Mouse (Mus musculus): ENCODE data around the gene Ssu2. TPM values are rescaled to one million over a fixed set of nuclear protein-coding genes. Genes with fewer than 3 reads are reported as not detected.

Ssu2 gene
- polyA plus RNA-seq, 1 experiment from 2014 or later, result 0.93 TPM

DNA sequence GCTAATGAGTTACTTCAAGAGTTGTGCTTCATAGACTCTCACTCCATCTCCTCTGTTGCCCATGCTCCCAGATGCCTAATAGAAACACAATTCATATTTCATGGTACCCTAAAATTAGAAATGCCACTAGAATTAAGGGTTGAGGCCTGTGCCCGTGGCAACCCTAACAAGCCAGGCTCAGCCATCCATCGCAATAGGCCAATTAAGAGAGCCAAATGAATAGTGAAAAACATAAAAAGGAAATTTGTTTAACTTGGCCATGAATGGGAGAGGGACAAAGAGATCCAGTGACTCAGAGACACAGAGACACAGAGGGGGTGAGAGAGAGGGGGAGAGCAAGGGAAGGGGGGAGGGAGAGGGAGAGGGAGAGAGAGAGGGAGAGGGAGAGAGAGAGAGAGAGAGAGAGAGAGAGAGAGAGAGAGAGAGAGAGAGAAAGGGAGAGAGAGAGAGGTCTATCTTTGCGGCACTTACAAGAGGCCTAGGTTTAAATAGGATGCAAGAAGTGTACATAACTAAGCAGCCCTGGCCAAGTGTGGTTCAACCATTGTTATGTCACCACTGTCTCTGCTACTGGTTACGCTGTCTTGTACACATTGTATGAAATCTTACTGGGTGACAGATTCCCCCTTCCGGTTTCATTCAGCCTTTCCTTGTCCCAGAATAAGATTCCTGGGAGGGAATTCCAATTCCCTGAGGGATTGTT lies 57.2 kb downstream of the Ssu2 start:
- H3K9me3 ChIP-seq, result no peaks in the 10 kb centered on the region
- H3K4me3 ChIP-seq, result no peak overlapping the region
- no peaks in the 10 kb centered on the region for H3K36me3 ChIP-seq (replicated peaks)
- H3K4me1 ChIP-seq, result no peaks in the 10 kb centered on the region
- DNase-seq (ENCODE audit: low spot score), result no peak
- H3K27me3 ChIP-seq (replicated peaks; ENCODE audit: low read depth, poor library complexity, severe bottlenecking), result no peaks in the 10 kb centered on the region
- WGBS, result 85% methylated on average over 5 of the region's 5 CpGs
- H3K27ac ChIP-seq (replicated peaks), result no peak overlapping the region

DNA sequence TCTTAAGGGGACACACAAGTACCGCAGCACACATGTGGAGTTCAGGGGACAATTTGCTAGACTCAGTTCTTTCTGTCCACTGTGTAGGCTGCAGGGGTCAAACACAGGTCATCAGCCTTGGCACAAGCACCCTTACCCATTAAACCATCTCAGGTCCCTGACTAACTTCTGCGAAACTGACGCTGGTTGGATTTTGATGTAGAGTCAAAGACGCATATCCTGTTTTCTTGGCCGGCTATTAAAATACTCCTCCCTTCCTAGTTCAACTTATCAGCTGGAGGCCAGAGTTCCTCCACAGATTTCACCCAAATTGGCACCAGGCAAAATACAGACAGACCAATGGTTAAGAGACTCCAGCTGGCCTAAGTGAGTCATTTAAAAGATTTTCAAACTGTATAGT lies 60.0 kb downstream of the Ssu2 start:
- no peak for DNase-seq (ENCODE audit: low spot score)
- no peaks in the 10 kb centered on the region for H3K36me3 ChIP-seq (replicated peaks)
- WGBS, result 84% methylated on average over 5 of the region's 5 CpGs
- H3K4me3 ChIP-seq, result no peak overlapping the region
- no peak overlapping the region for H3K27ac ChIP-seq (replicated peaks)
- H3K4me1 ChIP-seq, result no peaks in the 10 kb centered on the region
- H3K9me3 ChIP-seq, result no peaks in the 10 kb centered on the region
- no peaks in the 10 kb centered on the region for H3K27me3 ChIP-seq (replicated peaks; ENCODE audit: low read depth, poor library complexity, severe bottlenecking)

- H3K9me3 ChIP-seq, result no peaks in the 10 kb centered on the region
- H3K27me3 ChIP-seq (replicated peaks; ENCODE audit: low read depth, poor library complexity, severe bottlenecking), result no peaks in the 10 kb centered on the region
- no peak for DNase-seq (ENCODE audit: low spot score)
- H3K4me1 ChIP-seq, result no peaks in the 10 kb centered on the region
- no peaks in the 10 kb centered on the region for H3K36me3 ChIP-seq (replicated peaks)
- no peak overlapping the region for H3K4me3 ChIP-seq
- H3K27ac ChIP-seq (replicated peaks), result no peak overlapping the region
- 93% methylated on average over 3 of the region's 3 CpGs for WGBS
Measured at GRCm38 (mm10) chr6:112325213-112325612, 62.6 kb downstream of the Ssu2 start.

DNA sequence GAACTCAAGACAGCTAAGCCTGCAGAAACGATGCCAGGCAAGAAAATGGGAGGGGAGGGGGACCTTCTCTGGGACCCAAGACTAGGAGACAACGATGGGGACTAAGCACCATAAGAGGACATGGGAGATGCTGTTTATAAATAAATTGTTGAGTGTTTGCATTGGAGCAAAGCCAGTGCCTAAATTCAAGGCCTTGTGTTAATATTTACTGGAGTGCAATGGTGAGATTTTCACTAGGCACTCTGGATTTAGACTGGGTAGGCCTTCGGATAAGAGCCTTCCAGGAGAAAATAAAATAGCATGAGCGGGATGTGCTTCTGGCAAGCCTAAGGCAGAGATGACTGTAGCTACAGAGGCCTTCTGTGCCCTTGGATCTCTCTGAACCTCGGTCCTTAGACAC lies 64.9 kb downstream of the Ssu2 start:
- no peaks in the 10 kb centered on the region for H3K27me3 ChIP-seq (replicated peaks; ENCODE audit: low read depth, poor library complexity, severe bottlenecking)
- DNase-seq (ENCODE audit: low spot score), result no peak
- no peak overlapping the region for H3K4me3 ChIP-seq
- 88% methylated on average over 5 of the region's 5 CpGs for WGBS
- H3K36me3 ChIP-seq (replicated peaks), result no peaks in the 10 kb centered on the region
- H3K9me3 ChIP-seq, result no peaks in the 10 kb centered on the region
- H3K4me1 ChIP-seq, result no peaks in the 10 kb centered on the region
- H3K27ac ChIP-seq (replicated peaks), result no peak overlapping the region

DNA sequence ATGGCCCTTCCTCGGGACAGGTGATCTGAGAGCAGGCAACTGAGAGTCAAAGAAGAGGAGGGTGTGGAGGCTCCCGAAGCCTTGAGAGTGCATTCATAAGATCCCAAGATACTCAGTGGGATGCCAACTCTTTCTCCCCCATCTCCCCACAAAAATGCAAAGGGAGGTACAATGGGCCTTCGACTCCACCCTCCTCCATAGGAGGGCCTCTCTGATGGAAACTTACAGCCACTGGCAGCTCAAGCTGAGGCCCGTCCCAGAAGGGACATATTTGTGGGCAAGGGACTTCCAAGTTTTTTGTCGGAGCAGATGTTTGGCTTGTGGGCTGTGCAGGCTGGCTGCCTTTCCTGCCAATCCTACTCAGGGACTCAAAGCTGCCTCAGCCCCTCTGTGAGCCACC lies 67.1 kb downstream of the Ssu2 start:
- no peaks in the 10 kb centered on the region for H3K9me3 ChIP-seq
- 44% methylated on average over 5 of the region's 5 CpGs for WGBS
- no peaks in the 10 kb centered on the region for H3K36me3 ChIP-seq (replicated peaks)
- no peak overlapping the region for H3K27ac ChIP-seq (replicated peaks)
- H3K27me3 ChIP-seq (replicated peaks; ENCODE audit: low read depth, poor library complexity, severe bottlenecking), result no peaks in the 10 kb centered on the region
- no peak overlapping the region for H3K4me3 ChIP-seq
- no peaks in the 10 kb centered on the region for H3K4me1 ChIP-seq
- no peak for DNase-seq (ENCODE audit: low spot score)

- Histone ChIP-seq H3K27me3 (replicated peaks; ENCODE audit: low read depth, poor library complexity, severe bottlenecking) (no peaks in the 10 kb centered on the region), H3K4me1 (no peaks in the 10 kb centered on the region), H3K27ac (replicated peaks) (no peak overlapping the region), H3K4me3 (no peak overlapping the region), H3K9me3 (no peaks in the 10 kb centered on the region), H3K36me3 (replicated peaks) (no peaks in the 10 kb centered on the region)
- no peak for DNase-seq (ENCODE audit: low spot score)
- WGBS, result 91% methylated on average over 4 of the region's 4 CpGs
Measured at GRCm38 (mm10) chr6:112319449-112319848, 68.4 kb downstream of the Ssu2 start.

- WGBS, result 45% methylated on average over 4 of the region's 4 CpGs
- H3K4me3 ChIP-seq, result no peak overlapping the region
Measured at GRCm38 (mm10) chr6:112311385-112311784, 76.4 kb downstream of the Ssu2 start.

DNA sequence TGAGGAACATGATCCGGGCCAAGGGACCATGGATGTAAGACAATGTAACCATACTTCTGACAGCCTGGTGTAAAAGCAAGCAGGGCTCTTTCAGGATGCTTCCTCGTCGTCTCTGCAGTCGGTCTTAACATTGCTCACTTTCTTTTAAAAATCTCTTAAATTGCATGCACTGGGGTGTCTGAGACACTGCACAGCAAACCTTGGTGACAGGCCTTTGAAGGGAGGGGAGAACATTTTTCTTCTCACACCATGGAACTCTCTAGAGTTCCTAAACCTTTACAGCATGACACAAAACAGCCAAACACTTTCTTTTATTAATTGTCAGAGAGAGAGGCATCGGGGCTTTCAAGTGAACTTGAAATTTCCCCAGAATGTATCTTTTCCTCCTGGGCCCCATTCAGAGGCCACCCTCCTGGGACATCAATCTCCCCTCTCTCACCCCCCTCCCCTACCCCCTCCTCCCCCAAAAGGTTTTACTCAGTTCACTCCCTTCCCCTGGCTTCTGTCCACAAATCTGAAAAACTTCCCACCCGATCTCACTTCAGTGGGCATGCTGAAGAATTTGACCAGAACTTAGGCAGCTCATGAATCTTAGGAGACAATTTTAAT lies 78.4 kb downstream of the Ssu2 start:
- DNase-seq (ENCODE audit: low spot score), result no peak
- 83% methylated on average over 6 of the region's 6 CpGs for WGBS
- Histone ChIP-seq H3K9me3 (no peaks in the 10 kb centered on the region), H3K27me3 (replicated peaks; ENCODE audit: low read depth, poor library complexity, severe bottlenecking) (no peaks in the 10 kb centered on the region), H3K27ac (replicated peaks) (no peak overlapping the region), H3K4me1 (peaks cover 7% of the 10 kb centered on the region; the same call in 1 of the 2 replicates), H3K36me3 (replicated peaks) (no peaks in the 10 kb centered on the region), H3K4me3 (no peak overlapping the region)

More at GRCm38 (mm10) chr6:112311385-112311784, 76.4 kb downstream of the Ssu2 start:
- Histone ChIP-seq H3K27ac (replicated peaks) (no peak overlapping the region), H3K4me1 (peaks cover 5% of the 10 kb centered on the region; the same call in 1 of the 2 replicates), H3K36me3 (replicated peaks) (no peaks in the 10 kb centered on the region), H3K9me3 (no peaks in the 10 kb centered on the region), H3K27me3 (replicated peaks; ENCODE audit: low read depth, poor library complexity, severe bottlenecking) (no peaks in the 10 kb centered on the region)
- DNase-seq (ENCODE audit: low spot score), result no peak

Other genes with a start within 250 kb of the Ssu2 start
- 0.89 and 2.2 TPM in 2 replicates for gene Lmcd1, start 114.3 kb downstream of the Ssu2 start, polyA plus RNA-seq (2016; fragmentation: Nextera tagmentation; extraction: Ambion mirVana)
- gene Cav3, start 71.5 kb upstream of the Ssu2 start, polyA plus RNA-seq (2016; fragmentation: Nextera tagmentation; extraction: Ambion mirVana), result not detected in 2 replicates
- 0.03 and 0.06 TPM in 2 replicates for gene Oxtr, start 101.9 kb upstream of the Ssu2 start, polyA plus RNA-seq (2016; fragmentation: Nextera tagmentation; extraction: Ambion mirVana)

Measured in embryonic facial prominence, embryonic 10.5 days (tissue).